Mouse (Mus musculus) neural tube, embryonic 12.5 days (tissue): ENCODE measurements at regions not wholly inside any gene's neighbourhood (a gene's known extent, or its start where the extent isn't known, plus 50 kb on each side); places are given as distances from the start of the nearest gene placed in this dataset.

Experiments
- ATAC-seq: fragments of 200-750 bp; cut with Nextera tagmentation; 2 replicates; pipeline ENCODE4 v1.8.0; 2017; ENCODE audit warnings: low read depth, mild to moderate bottlenecking, moderate TSS enrichment, moderate library complexity; ENCODE audit not compliant: low FRiP score
- H3K27ac ChIP-seq: fragments of 300-500 bp; sonication (generic); 2 replicates; pipeline ENCODE4 v1.5.1; 2016
- H3K27me3 ChIP-seq: fragments of 300-500 bp; sonication (generic); replicated peaks from 2 replicates; pipeline ENCODE4 v1.6.1; 2016; ENCODE audit warnings: mild to moderate bottlenecking
- H3K36me3 ChIP-seq: fragments of 300-500 bp; sonication (generic); 2 replicates; pipeline ENCODE4 v1.6.1; 2016; ENCODE audit warnings: mild to moderate bottlenecking
- H3K4me1 ChIP-seq: fragments of 300-500 bp; sonication (generic); 2 replicates; pipeline ENCODE4 v1.6.1; 2016
- H3K4me2 ChIP-seq: fragments of 300-500 bp; sonication (generic); replicated peaks from 2 replicates; pipeline ENCODE4 v1.6.1; 2016; ENCODE audit warnings: mild to moderate bottlenecking
- H3K4me3 ChIP-seq: fragments of 300-500 bp; sonication (generic); 2 replicates; pipeline ENCODE4 v1.5.1; 2016
- H3K9ac ChIP-seq: fragments of 300-500 bp; sonication (generic); 2 replicates; pipeline ENCODE4 v1.6.1; 2016; ENCODE audit warnings: mild to moderate bottlenecking
- H3K9me3 ChIP-seq: fragments of 300-500 bp; sonication (generic); 2 replicates; pipeline ENCODE4 v1.6.1; 2016; ENCODE audit warnings: mild to moderate bottlenecking
- WGBS: fragments of 180-500 bp; shearing (Covaris S2); methylation state at CpG from one replicate; pipeline ENCODE4 v1.1.7; 2016; 5-methylcytosine and 5-hydroxymethylcytosine counted together

DNA sequence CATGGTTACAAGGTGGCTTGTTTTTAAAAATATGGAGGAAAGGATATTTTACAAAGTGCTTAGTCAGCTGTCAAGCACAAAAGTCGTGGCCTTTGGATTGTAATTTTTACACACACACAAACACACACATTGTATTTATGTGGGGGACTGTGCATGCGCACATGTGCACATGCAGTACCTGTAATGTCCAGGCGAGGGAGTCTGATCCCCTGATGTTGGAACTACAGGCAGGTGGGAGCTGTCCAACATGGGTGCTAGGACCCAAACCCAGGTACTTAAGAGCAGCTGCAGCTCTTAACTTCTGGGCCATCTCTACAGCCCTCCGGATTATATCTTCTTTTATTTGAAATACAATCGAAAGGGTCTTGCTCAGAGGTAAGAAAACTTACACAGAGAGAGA is 524.7 kb upstream of the 3110018I06Rik start:
- H3K9ac ChIP-seq, result no peak overlapping the region
- H3K36me3 ChIP-seq, result no peaks in the 10 kb centered on the region
- H3K4me3 ChIP-seq, result no peak overlapping the region
- no peaks in the 10 kb centered on the region for H3K4me1 ChIP-seq
- no peak for ATAC-seq
- H3K27ac ChIP-seq, result no peak overlapping the region
- H3K9me3 ChIP-seq, result 0 out of 2 replicates have a peak, but pooled peaks cover 6% of the 10 kb centered on the region
- no peaks in the 10 kb centered on the region for H3K27me3 ChIP-seq
- no peak overlapping the region for H3K4me2 ChIP-seq
- WGBS, result 65% methylated on average over 5 of the region's 5 CpGs

DNA sequence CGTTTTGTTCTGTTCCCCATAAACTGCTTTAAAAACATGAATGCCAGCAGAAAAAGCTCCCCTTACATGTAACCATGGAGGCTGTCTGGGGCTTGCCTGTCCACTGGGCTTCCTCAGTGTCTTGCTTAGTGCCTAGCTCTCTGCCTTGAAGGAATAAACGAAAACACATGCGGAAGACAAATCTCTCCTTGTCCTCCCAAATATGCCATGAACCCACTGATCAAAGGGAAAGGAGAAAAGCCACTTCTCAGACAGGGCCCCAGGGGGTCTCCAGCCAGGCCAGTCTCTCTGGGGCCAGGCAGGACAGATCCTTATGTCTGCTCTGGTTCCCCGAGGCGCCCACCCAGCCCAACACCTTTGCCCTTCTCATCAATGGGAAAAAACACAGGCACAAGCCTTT is 518.6 kb upstream of the 3110018I06Rik start:
- Histone ChIP-seq H3K4me3 (no peak overlapping the region), H3K4me1 (no peaks in the 10 kb centered on the region), H3K27ac (no peak overlapping the region), H3K36me3 (no peaks in the 10 kb centered on the region), H3K9ac (no peak overlapping the region), H3K27me3 (no peaks in the 10 kb centered on the region), H3K9me3 (no peaks in the 10 kb centered on the region), H3K4me2 (no peak overlapping the region)
- ATAC-seq, result no peak
- 61% methylated on average over 5 of the region's 5 CpGs for WGBS

DNA sequence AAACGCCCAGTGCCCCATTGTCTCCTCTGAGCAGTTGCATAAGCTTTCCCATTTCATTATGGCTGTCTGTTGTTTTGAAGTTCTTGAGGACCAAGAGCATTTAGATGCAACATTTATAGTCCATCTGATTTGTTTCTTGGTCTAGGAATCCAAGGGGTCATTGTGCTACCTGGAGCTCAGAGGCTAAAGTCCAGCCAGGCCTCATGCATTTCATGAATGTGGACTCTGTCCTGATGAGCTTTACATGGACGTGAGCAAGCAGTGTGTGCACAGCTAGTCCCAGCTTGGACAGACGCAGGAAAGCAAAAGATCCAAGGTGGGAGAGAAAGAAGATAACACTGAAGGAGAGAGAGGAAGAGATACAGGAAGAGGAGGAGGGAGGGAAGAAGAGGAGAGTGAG is 496.0 kb upstream of the 3110018I06Rik start:
- WGBS, result 75% methylated on average over 3 of the region's 3 CpGs

DNA sequence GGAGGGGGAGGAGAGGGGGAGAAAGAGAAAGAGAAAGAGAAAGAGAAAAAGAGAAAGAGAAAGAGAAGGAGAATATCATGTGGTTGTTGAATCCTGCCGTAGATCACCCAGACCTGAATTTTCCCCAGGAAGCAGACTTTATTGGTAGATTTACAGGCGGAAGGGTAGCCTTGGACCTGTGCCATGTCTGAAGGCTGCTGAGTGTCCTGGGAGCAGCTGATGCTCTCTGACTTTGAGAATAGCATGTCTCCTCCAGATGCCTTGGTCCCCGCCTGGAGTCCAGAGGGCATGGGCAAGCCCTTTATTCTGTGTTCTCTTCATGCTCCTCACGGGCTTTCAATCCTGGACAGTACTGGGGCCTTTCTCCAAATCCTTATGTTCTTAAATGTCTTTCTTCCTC is 495.4 kb upstream of the 3110018I06Rik start:
- Histone ChIP-seq H3K4me3 (no peak overlapping the region), H3K36me3 (no peaks in the 10 kb centered on the region), H3K9ac (no peak overlapping the region), H3K4me1 (no peaks in the 10 kb centered on the region), H3K27me3 (no peaks in the 10 kb centered on the region), H3K27ac (no peak overlapping the region), H3K4me2 (no peak overlapping the region), H3K9me3 (no peaks in the 10 kb centered on the region)
- ATAC-seq, result no peak
- 81% methylated on average over 4 of the region's 4 CpGs for WGBS

More for the DNA sequence above, 496.0 kb upstream of the 3110018I06Rik start:
- no peak overlapping the region for H3K9ac ChIP-seq
- no peak for ATAC-seq
- no peaks in the 10 kb centered on the region for H3K4me1 ChIP-seq
- H3K27me3 ChIP-seq, result no peaks in the 10 kb centered on the region
- H3K4me3 ChIP-seq, result no peak overlapping the region
- H3K9me3 ChIP-seq, result no peaks in the 10 kb centered on the region
- H3K4me2 ChIP-seq, result no peak overlapping the region
- H3K36me3 ChIP-seq, result no peaks in the 10 kb centered on the region
- no peak overlapping the region for H3K27ac ChIP-seq

DNA sequence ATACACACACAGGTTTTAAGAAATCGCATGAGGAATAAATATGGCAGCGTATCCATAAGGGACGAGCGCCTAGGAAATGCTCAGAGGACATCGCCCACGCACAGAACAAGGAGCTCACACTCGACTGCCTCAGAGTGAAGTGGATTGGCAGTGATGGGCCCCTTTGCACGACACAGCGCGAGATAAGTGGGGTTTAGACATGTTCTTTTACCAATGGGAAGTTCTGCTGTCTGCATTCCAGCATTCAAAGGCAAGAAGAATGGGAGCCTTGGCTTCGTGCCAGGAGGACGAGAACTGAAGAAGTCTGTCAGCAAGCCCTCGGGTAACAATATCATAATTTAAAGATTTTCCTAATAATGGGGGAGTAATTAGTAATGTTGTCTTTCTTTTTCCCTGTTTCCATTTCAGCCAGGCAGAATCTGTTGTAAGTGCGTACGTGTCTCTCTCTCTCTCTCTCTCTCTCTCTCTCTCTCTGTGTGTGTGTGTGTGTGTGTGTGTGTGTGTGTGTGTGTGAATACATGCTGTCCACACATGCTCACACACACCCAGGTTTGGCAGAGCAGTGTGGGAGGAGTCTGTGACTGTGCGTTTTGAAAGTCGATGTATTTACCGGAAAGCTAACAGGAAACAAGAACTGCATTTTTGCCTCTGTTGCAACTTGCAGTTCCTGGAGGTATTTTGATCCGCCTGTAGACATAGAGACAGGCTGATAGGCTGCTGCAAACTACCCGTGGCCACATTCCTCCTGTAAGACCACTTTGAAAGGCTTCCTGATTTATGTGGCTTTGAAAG is 477.2 kb upstream of the 3110018I06Rik start:
- Histone ChIP-seq H3K4me3 (no peak overlapping the region), H3K27ac (no peak overlapping the region), H3K36me3 (no peaks in the 10 kb centered on the region), H3K4me2 (no peak overlapping the region), H3K4me1 (peaks cover 4% of the 10 kb centered on the region; the same call in 1 of the 2 replicates), H3K27me3 (no peaks in the 10 kb centered on the region), H3K9me3 (no peaks in the 10 kb centered on the region), H3K9ac (no peak overlapping the region)
- ATAC-seq, result no peak
- 68% methylated on average over 20 of the region's 20 CpGs for WGBS

DNA sequence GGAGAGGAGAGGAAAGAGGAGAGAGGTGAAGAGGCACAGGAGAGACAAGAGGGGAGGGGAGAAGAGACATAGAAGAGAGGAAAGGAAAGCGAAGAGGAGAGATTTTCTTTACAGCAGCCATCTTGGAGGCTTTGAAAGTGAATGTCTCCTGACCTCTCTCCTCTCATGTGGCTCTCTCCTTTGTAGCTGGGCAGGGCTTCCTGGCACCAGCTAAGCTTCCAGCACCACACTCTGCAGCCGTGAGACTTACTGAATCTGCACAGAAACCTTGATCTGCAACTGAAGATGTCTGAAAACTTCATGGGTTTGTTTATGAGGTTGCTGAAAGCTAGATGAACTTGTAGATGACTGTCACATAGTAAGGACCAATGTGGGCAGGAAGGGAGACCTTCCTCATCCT is 471.6 kb upstream of the 3110018I06Rik start:
- Histone ChIP-seq H3K9me3 (no peaks in the 10 kb centered on the region), H3K4me2 (no peak overlapping the region), H3K4me3 (no peak overlapping the region), H3K4me1 (no peaks in the 10 kb centered on the region), H3K27ac (no peak overlapping the region), H3K27me3 (no peaks in the 10 kb centered on the region), H3K36me3 (no peaks in the 10 kb centered on the region), H3K9ac (no peak overlapping the region)
- WGBS, result 81% methylated on average over 2 of the region's 2 CpGs
- ATAC-seq, result no peak

DNA sequence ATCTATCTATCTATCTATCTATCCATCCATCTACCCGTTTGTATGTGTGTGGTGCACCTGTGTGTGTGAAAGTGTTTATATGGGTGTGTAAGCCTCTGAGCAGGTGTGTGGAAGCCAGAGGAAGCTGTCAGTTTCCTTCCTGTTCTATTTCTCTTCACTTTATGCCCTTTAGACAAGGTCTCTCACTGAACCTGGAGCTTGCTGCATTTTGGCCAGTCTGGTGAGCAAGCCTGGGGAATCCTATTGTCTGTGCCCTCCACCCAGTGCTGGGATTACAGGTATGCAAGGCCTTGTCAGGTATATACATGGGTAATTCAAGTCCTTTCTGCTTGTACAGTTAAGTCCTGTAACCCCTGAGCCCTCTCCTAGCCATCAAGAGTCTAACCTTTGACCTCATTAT is 466.6 kb upstream of the 3110018I06Rik start:
- Histone ChIP-seq H3K27me3 (no peaks in the 10 kb centered on the region), H3K4me3 (no peak overlapping the region), H3K36me3 (no peaks in the 10 kb centered on the region), H3K9me3 (no peaks in the 10 kb centered on the region), H3K4me1 (no peaks in the 10 kb centered on the region), H3K4me2 (no peak overlapping the region), H3K9ac (no peak overlapping the region), H3K27ac (no peak overlapping the region)
- no peak for ATAC-seq
- 72% methylated on average over 1 of the region's 1 CpGs for WGBS

DNA sequence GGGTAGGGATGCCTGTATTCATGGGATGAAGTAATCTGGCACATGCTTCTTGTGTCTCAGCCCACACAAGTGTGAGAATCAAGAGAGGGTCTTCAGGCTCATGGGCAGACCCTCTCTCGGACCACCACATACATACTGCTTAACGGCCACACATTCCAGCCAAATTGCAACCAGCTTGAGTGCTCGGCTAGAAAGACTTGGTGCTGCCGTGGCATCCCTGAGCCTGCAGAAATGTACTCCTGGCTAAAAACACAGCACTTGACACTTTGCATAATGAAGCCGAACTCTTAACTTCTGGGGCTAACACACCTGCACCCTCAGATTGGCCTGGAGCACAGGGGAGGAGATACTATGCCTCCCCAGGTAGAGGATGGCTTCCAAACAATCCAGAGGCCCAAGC is 461.6 kb upstream of the 3110018I06Rik start:
- H3K9ac ChIP-seq, result no peak overlapping the region
- H3K36me3 ChIP-seq, result no peaks in the 10 kb centered on the region
- 0 out of 2 replicates have a peak, but pooled peaks cover 6% of the 10 kb centered on the region for H3K27me3 ChIP-seq
- no peak for ATAC-seq
- no peaks in the 10 kb centered on the region for H3K4me1 ChIP-seq
- 75% methylated on average over 5 of the region's 5 CpGs for WGBS
- H3K9me3 ChIP-seq, result no peaks in the 10 kb centered on the region
- no peak overlapping the region for H3K27ac ChIP-seq
- H3K4me2 ChIP-seq, result no peak overlapping the region
- no peak overlapping the region for H3K4me3 ChIP-seq

DNA sequence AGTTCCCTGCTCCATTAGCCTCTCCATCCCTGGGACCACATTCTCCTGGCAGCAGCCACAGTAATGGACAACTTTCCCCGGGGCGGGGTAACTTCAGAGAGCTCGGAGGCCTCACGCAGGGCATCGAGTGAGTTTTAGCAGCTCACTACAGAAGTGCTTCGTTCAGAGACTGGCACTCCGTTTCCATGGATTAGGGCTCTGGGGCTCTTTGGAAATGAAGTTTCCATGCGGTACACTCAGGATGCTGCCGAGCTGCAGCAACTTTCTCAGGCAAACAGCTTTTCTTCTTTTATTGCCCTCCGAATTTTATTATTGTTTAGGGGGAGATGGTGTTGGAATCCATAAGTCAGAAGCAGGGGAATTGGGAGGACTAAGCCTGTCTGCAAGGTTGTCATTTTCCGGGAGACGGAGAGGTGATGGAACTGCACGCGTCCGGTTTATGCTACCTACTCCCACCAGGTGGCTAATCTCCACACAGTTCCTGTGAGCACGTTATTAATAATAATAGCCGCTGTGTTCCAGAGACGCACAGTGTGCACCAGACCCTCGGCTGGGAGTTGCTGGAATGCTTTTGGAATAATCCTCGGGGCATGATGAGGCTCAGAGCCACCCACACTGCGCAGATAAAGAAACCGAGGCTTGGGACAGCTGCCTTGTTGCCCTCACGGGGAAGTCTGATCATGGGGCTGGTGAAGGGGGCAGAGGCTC is 460.4 kb upstream of the 3110018I06Rik start:
- no peak overlapping the region for H3K4me3 ChIP-seq
- H3K9ac ChIP-seq, result no peak overlapping the region
- no peaks in the 10 kb centered on the region for H3K4me1 ChIP-seq
- 0 out of 2 replicates have a peak overlapping the region, but pooled peaks have one; percentile 0 for H3K4me2 ChIP-seq
- H3K9me3 ChIP-seq, result no peaks in the 10 kb centered on the region
- no peaks in the 10 kb centered on the region for H3K36me3 ChIP-seq
- no peak overlapping the region for H3K27ac ChIP-seq
- ATAC-seq, result no peak
- WGBS, result 48% methylated on average over 23 of the region's 23 CpGs
- 0 out of 2 replicates have a peak, but pooled peaks cover 6% of the 10 kb centered on the region for H3K27me3 ChIP-seq

DNA sequence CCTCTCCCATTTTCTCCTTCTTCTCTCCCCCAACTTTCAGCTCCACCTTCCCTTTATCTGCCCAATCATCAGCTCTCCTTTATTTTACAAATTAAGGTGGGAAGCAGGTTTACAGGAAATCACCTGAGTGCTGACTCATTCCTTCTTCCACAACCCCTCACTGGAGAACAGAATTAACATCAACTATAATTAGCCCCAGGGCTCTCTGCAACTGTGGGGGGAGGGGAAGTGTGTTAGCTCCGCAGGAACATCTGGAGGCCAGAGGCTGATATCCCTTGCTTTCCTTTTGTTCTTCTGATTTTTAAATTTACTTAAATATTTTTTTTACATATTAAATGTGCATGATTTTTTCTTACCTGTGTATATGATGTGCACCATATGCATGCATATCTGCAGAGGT is 459.4 kb upstream of the 3110018I06Rik start:
- no peaks in the 10 kb centered on the region for H3K36me3 ChIP-seq
- no peak overlapping the region for H3K4me2 ChIP-seq
- no peak overlapping the region for H3K27ac ChIP-seq
- H3K4me1 ChIP-seq, result no peaks in the 10 kb centered on the region
- 49% methylated on average over 1 of the region's 1 CpGs for WGBS
- 0 out of 2 replicates have a peak, but pooled peaks cover 6% of the 10 kb centered on the region for H3K27me3 ChIP-seq
- ATAC-seq, result no peak
- H3K4me3 ChIP-seq, result no peak overlapping the region
- no peaks in the 10 kb centered on the region for H3K9me3 ChIP-seq
- no peak overlapping the region for H3K9ac ChIP-seq

DNA sequence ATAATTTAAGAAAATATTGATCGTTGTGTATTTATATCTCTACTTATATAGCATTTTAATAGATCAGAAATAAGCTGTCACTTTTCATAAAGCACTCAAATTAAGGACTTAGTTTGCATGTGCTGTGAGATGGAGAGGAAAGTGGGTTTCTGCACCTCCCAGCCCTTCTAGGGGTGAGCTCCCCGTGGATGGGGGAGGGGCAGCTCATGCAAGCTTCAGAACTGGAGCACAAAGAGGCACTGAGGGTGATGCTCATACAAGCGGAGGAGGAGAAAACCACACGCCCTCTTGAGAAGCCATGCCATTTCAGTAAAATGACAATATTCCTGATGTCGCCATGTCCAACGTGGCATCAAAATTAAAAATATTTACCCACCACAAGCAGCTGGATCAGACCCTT is 452.1 kb upstream of the 3110018I06Rik start:
- WGBS, result 72% methylated on average over 6 of the region's 6 CpGs
- H3K27ac ChIP-seq, result no peak overlapping the region
- ATAC-seq, result no peak
- no peak overlapping the region for H3K9ac ChIP-seq
- H3K4me2 ChIP-seq, result no peak overlapping the region
- no peaks in the 10 kb centered on the region for H3K27me3 ChIP-seq
- H3K36me3 ChIP-seq, result no peaks in the 10 kb centered on the region
- no peaks in the 10 kb centered on the region for H3K4me1 ChIP-seq
- H3K4me3 ChIP-seq, result no peak overlapping the region
- H3K9me3 ChIP-seq, result no peaks in the 10 kb centered on the region

DNA sequence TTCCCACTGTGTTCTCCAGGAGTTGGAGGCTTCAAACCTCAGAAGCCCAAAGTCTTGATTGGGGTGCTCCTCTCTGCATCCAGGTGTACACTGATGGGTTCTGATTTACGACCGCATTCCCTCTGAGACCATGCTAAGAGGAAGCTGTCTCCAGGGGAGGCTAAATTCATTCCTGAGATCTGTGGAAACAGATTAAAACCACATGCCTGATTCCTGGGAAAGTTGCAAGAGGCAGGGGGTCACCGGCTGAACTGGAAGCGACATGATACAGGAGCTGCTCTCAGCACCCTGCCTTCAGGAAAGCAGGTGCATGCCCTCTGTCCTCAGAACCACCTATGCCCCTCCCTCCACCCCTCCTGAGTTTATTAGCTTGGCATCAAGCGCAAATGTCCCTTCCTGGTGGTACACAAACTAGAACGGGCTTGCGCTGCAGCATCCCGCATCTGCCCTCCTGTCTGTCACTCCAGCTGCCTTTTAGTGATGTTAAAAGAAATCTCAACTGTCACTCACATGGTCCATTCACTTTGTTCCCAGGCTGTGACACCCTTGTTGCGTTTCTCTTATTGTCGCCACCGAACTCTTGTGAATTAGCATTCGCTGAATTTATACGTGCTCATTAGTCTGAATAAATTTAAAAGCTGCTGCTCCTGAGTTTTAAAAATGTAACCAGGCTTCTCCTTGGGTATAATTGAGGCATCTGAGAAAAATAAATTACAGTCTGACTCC is 446.3 kb upstream of the 3110018I06Rik start:
- Histone ChIP-seq H3K36me3 (no peaks in the 10 kb centered on the region), H3K27ac (no peak overlapping the region), H3K9ac (no peak overlapping the region), H3K4me3 (no peak overlapping the region), H3K4me1 (peaks cover 4% of the 10 kb centered on the region; the same call in 1 of the 2 replicates), H3K9me3 (no peaks in the 10 kb centered on the region), H3K27me3 (no peaks in the 10 kb centered on the region), H3K4me2 (no peak overlapping the region)
- ATAC-seq, result no peak
- 68% methylated on average over 13 of the region's 13 CpGs for whole genome bisulfite sequencing
